Mouse (Mus musculus): ENCODE results near the gene Acvr1. TPM values are rescaled to one million over a fixed set of nuclear protein-coding genes. Genes with fewer than 3 reads are reported as not detected.

Acvr1 gene
- polyA plus RNA-seq, 1 experiment from 2014 or later, result 2.9 TPM

- H3K27ac ChIP-seq (replicated peaks), result no peak overlapping the region
- no peak overlapping the region for H3K4me3 ChIP-seq
- H3K4me1 ChIP-seq, result no peaks in the 10 kb centered on the region
- H3K36me3 ChIP-seq, result peaks cover 38% of the 10 kb centered on the region
- DNase-seq (ENCODE audit: low spot score), result no peak
- no peaks in the 10 kb centered on the region for H3K9me3 ChIP-seq (replicated peaks)
- WGBS, result 95% methylated on average over 15 of the region's 15 CpGs
- no peaks in the 10 kb centered on the region for H3K27me3 ChIP-seq (ENCODE audit: low read depth, poor library complexity, severe bottlenecking)
These were observed 120.0 kb downstream of the Acvr1 start for GRCm38 (mm10) chr2:58447001-58447400.

- 80% methylated on average over 4 of the region's 4 CpGs for WGBS
- Histone ChIP-seq H3K36me3 (peaks cover 35% of the 10 kb centered on the region), H3K9me3 (replicated peaks) (no peaks in the 10 kb centered on the region), H3K4me3 (no peak overlapping the region), H3K4me1 (no peaks in the 10 kb centered on the region), H3K27me3 (ENCODE audit: low read depth, poor library complexity, severe bottlenecking) (no peaks in the 10 kb centered on the region), H3K27ac (replicated peaks) (no peak overlapping the region)
- no peak for DNase-seq (ENCODE audit: low spot score)
These were observed 123.8 kb downstream of the Acvr1 start for GRCm38 (mm10) chr2:58443163-58443562.

GRCm38 (mm10) chr2:58436911-58437310 lies 130.0 kb downstream of the Acvr1 start:
- WGBS, result 89% methylated on average over 3 of the region's 3 CpGs
- Histone ChIP-seq H3K9me3 (replicated peaks) (no peaks in the 10 kb centered on the region), H3K27me3 (ENCODE audit: low read depth, poor library complexity, severe bottlenecking) (no peaks in the 10 kb centered on the region), H3K4me1 (no peaks in the 10 kb centered on the region), H3K4me3 (no peak overlapping the region), H3K36me3 (peaks cover 4% of the 10 kb centered on the region; the same call in 1 of the 2 replicates), H3K27ac (replicated peaks) (no peak overlapping the region)
- no peak for DNase-seq (ENCODE audit: low spot score)

DNA sequence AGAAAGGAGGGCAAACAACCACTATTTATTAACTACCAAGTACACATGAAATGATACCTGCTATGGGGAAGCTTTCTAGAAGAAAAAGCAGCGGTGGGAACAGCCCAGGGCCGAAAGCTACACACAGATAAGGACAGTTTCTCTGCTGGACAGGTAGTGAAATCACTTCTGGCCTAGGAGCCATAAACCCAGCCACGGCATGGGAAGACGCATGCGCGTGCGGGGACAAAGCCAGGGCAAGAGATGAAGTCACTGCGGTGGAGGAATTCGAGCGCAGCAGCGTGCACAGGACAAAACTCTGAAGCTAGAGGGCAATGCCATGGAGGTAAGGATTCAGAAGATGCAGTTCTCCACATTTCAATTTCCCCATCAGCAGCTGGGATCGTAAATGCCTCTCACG lies 131.4 kb downstream of the Acvr1 start:
- Histone ChIP-seq H3K4me3 (no peak overlapping the region), H3K9me3 (replicated peaks) (no peaks in the 10 kb centered on the region), H3K36me3 (peaks cover 4% of the 10 kb centered on the region; the same call in 1 of the 2 replicates), H3K4me1 (no peaks in the 10 kb centered on the region), H3K27ac (replicated peaks) (no peak overlapping the region), H3K27me3 (ENCODE audit: low read depth, poor library complexity, severe bottlenecking) (no peaks in the 10 kb centered on the region)
- no peak for DNase-seq (ENCODE audit: low spot score)
- WGBS, result 95% methylated on average over 13 of the region's 13 CpGs

- no peak overlapping the region for H3K27ac ChIP-seq (replicated peaks)
- H3K36me3 ChIP-seq, result peaks cover 4% of the 10 kb centered on the region; the same call in 1 of the 2 replicates
- H3K4me1 ChIP-seq, result no peaks in the 10 kb centered on the region
- no peak for DNase-seq (ENCODE audit: low spot score)
- H3K27me3 ChIP-seq (ENCODE audit: low read depth, poor library complexity, severe bottlenecking), result no peaks in the 10 kb centered on the region
- H3K9me3 ChIP-seq (replicated peaks), result no peaks in the 10 kb centered on the region
- WGBS, result 88% methylated on average over 2 of the region's 2 CpGs
- H3K4me3 ChIP-seq, result no peak overlapping the region
These were observed 132.5 kb downstream of the Acvr1 start for GRCm38 (mm10) chr2:58434438-58434837.

DNA sequence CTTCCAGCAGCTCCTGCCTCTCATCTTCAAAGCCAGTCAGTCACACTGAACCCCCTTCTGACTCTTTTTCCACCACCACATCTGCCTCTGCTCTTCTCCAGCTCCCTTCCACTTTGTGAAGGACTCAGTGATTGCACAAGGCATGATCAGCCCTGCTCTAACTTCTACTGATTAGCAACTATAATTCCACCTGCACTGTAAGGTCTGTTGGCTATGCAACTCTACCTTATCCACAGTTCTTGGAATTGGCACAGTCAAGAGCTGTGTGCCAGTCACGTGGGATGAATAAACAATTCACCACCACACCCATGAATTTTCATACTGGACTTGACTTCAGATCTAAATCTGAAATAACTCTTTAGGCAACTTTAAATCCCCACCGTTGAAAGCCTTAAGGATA lies 133.6 kb downstream of the Acvr1 start:
- WGBS, result 86% methylated on average over 2 of the region's 2 CpGs
- Histone ChIP-seq H3K27me3 (ENCODE audit: low read depth, poor library complexity, severe bottlenecking) (no peaks in the 10 kb centered on the region), H3K36me3 (no peaks in the 10 kb centered on the region), H3K4me1 (no peaks in the 10 kb centered on the region), H3K4me3 (no peak overlapping the region), H3K27ac (replicated peaks) (no peak overlapping the region), H3K9me3 (replicated peaks) (no peaks in the 10 kb centered on the region)
- no peak for DNase-seq (ENCODE audit: low spot score)

DNA sequence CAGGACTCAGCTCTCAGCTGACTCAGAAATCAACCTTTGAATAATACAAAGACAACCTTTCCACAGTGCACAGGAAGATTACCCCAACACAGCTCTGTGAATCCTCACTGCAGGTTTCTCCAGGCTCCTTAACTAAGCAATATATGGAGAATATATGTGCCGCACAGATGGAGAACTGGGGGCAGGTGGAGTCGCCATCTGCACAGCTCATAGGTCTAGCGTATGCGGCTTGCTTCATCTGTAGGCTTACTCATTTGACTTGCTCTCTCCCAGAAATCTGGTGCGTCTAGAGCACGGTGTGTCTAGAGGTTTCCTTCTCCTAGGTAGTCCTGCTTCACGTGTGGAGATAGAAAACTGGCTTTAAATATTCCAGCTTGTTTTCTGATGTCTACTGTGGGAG lies 134.7 kb downstream of the Acvr1 start:
- Histone ChIP-seq H3K27me3 (ENCODE audit: low read depth, poor library complexity, severe bottlenecking) (no peaks in the 10 kb centered on the region), H3K4me1 (no peaks in the 10 kb centered on the region), H3K9me3 (replicated peaks) (no peaks in the 10 kb centered on the region), H3K4me3 (no peak overlapping the region), H3K36me3 (no peaks in the 10 kb centered on the region), H3K27ac (replicated peaks) (no peak overlapping the region)
- 95% methylated on average over 7 of the region's 7 CpGs for WGBS
- no peak for DNase-seq (ENCODE audit: low spot score)

GRCm38 (mm10) chr2:58425436-58426004 lies 141.4 kb downstream of the Acvr1 start:
- H3K27ac ChIP-seq (replicated peaks), result no peak overlapping the region
- 95% methylated on average over 13 of the region's 13 CpGs for WGBS

GRCm38 (mm10) chr2:58423319-58423718 lies 143.6 kb downstream of the Acvr1 start:
- H3K36me3 ChIP-seq, result no peaks in the 10 kb centered on the region
- no peaks in the 10 kb centered on the region for H3K27me3 ChIP-seq (ENCODE audit: low read depth, poor library complexity, severe bottlenecking)
- DNase-seq (ENCODE audit: low spot score), result no peak
- 88% methylated on average over 5 of the region's 5 CpGs for WGBS
- no peak overlapping the region for H3K27ac ChIP-seq (replicated peaks)
- H3K4me3 ChIP-seq, result no peak overlapping the region
- no peaks in the 10 kb centered on the region for H3K9me3 ChIP-seq (replicated peaks)
- H3K4me1 ChIP-seq, result no peaks in the 10 kb centered on the region

More at GRCm38 (mm10) chr2:58425436-58426004, 141.4 kb downstream of the Acvr1 start:
- Histone ChIP-seq H3K36me3 (no peaks in the 10 kb centered on the region), H3K4me3 (no peak overlapping the region), H3K4me1 (no peaks in the 10 kb centered on the region), H3K9me3 (replicated peaks) (no peaks in the 10 kb centered on the region), H3K27me3 (ENCODE audit: low read depth, poor library complexity, severe bottlenecking) (no peaks in the 10 kb centered on the region)
- DNase-seq (ENCODE audit: low spot score), result no peak

- no peaks in the 10 kb centered on the region for H3K36me3 ChIP-seq
- H3K27me3 ChIP-seq (ENCODE audit: low read depth, poor library complexity, severe bottlenecking), result no peaks in the 10 kb centered on the region
- DNase-seq (ENCODE audit: low spot score), result no peak
- no peaks in the 10 kb centered on the region for H3K9me3 ChIP-seq (replicated peaks)
- H3K4me1 ChIP-seq, result no peaks in the 10 kb centered on the region
- H3K27ac ChIP-seq (replicated peaks), result no peak overlapping the region
- WGBS, result 87% methylated on average over 8 of the region's 8 CpGs
- H3K4me3 ChIP-seq, result no peak overlapping the region
These were observed 147.4 kb downstream of the Acvr1 start for GRCm38 (mm10) chr2:58419571-58419970.

- no peak overlapping the region for H3K27ac ChIP-seq (replicated peaks)
- DNase-seq (ENCODE audit: low spot score), result no peak
- H3K4me3 ChIP-seq, result no peak overlapping the region
- no peaks in the 10 kb centered on the region for H3K36me3 ChIP-seq
- no peaks in the 10 kb centered on the region for H3K4me1 ChIP-seq
- WGBS, result 92% methylated on average over 1 of the region's 1 CpGs
- no peaks in the 10 kb centered on the region for H3K9me3 ChIP-seq (replicated peaks)
- H3K27me3 ChIP-seq (ENCODE audit: low read depth, poor library complexity, severe bottlenecking), result no peaks in the 10 kb centered on the region
These were observed 148.8 kb downstream of the Acvr1 start for GRCm38 (mm10) chr2:58418109-58418508.

DNA sequence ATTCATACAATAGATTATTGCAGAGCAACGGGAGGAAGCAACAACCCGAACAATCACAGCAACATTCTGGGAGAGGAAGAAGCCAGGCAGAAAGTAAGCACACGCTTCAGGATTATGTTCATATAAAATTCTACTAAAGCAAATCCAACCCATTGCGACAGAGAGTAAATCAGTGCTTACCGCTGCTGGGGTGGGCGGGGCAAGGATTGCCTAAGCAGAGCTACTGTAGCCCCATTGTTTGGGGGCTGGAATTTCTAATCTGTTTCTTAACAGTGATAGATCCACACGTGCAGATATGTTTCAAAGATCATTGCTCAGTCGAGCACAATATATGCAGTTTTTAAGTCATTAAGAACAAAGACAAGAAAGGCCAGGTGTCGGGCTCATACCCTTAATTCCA lies 149.3 kb downstream of the Acvr1 start:
- no peaks in the 10 kb centered on the region for H3K4me1 ChIP-seq

GRCm38 (mm10) chr2:58415037-58415436 lies 151.9 kb downstream of the Acvr1 start:
- Histone ChIP-seq H3K9me3 (replicated peaks) (no peaks in the 10 kb centered on the region), H3K36me3 (no peaks in the 10 kb centered on the region), H3K27ac (replicated peaks) (no peak overlapping the region), H3K27me3 (ENCODE audit: low read depth, poor library complexity, severe bottlenecking) (no peaks in the 10 kb centered on the region), H3K4me3 (no peak overlapping the region), H3K4me1 (no peaks in the 10 kb centered on the region)
- no peak for DNase-seq (ENCODE audit: low spot score)

More for the DNA sequence above, 149.3 kb downstream of the Acvr1 start:
- no peak overlapping the region for H3K27ac ChIP-seq (replicated peaks)
- no peaks in the 10 kb centered on the region for H3K9me3 ChIP-seq (replicated peaks)
- H3K4me3 ChIP-seq, result no peak overlapping the region
- DNase-seq (ENCODE audit: low spot score), result no peak
- no peaks in the 10 kb centered on the region for H3K36me3 ChIP-seq
- H3K27me3 ChIP-seq (ENCODE audit: low read depth, poor library complexity, severe bottlenecking), result no peaks in the 10 kb centered on the region
- WGBS, result 85% methylated on average over 9 of the region's 9 CpGs
